9 mouse cellular contexts compared by ENCODE assay signal in genomic region chr10:99409744-99410143, GRCm38 (mm10).
DNase-seq lines count a peak whose midpoint lies in the region; ATAC-seq and TF ChIP-seq lines count a peak whose summit lies in the region.
"Had no signal": no experiment of that assay in that cellular context is flagged by ENCODE, and none has a peak within 500 bp of the region (broad histone marks: within the 10 kb centered on the region; RNA-seq: fewer than 3 reads in every experiment).

No protein-coding gene starts in this region.

- no peak overlapping the region for H3K9ac ChIP-seq in lung, embryonic 15.5 days

- H3K4me3 ChIP-seq in lung, embryonic 15.5 days, result no peak overlapping the region
- H3K4me3 ChIP-seq in kidney, adult 2 months (ENCODE audit: insufficient read depth, low read depth, low read length), result no peak overlapping the region

- H3K27me3 ChIP-seq in lung, embryonic 15.5 days, result no peaks in the 10 kb centered on the region
- H3K27me3 ChIP-seq in kidney, adult 2 months (replicated peaks; ENCODE audit: control insufficient read depth, insufficient read depth, low read length), result no peaks in the 10 kb centered on the region

- no peak for TF ChIP-seq POLR2A in kidney, adult 2 months (IDR thresholded peaks at IDR 0.05; ENCODE audit: low read depth, low read length)

- 31% methylated on average over 11 of the region's 11 CpGs for WGBS in lung, embryonic 15.5 days
- WGBS in kidney, adult 2 months, result 55% methylated on average over 11 of the region's 11 CpGs

- H3K27ac ChIP-seq in lung, embryonic 15.5 days, result peak overlapping the region; percentile 63
- no peak overlapping the region for H3K27ac ChIP-seq in kidney, adult 2 months (ENCODE audit: insufficient read depth, low read depth, low read length)

- DNase-seq in lung, postnatal 14 days, result no peak
- peak; percentile 65 for DNase-seq in heart, adult 8-10 months (ENCODE audit: low spot score)
- peak; percentile 82 for DNase-seq in kidney, adult 2 months
- no peak for DNase-seq in urinary bladder, postnatal 10 days (ENCODE audit: low spot score)
- no peak for DNase-seq in ovary, postnatal 14 days (ENCODE audit: low spot score)
- no peak for DNase-seq in retina, embryonic 14.5 days (ENCODE audit: low spot score)
- DNase-seq: thymus, adult 18-20 months had no signal

- no peak for TF ChIP-seq CTCF in kidney, adult 2 months (conservative IDR thresholded peaks at IDR 0.05; ENCODE audit: insufficient read depth, insufficient read length, low read depth, low read length)

- no peaks in the 10 kb centered on the region for H3K36me3 ChIP-seq in lung, embryonic 15.5 days
- no peaks in the 10 kb centered on the region for H3K36me3 ChIP-seq in kidney, adult 2 months (ENCODE audit: control insufficient read depth, insufficient read depth, low read length)

- ATAC-seq in lung, embryonic 15.5 days (ENCODE audit: borderline replicate concordance, extremely low read depth, low FRiP score, low TSS enrichment), result no peak; the same call in 1 of the 2 replicates
- ATAC-seq in megakaryocyte, adult 5-6 weeks (ENCODE audit: poor library complexity, severe bottlenecking), result peak; percentile 52

- no peaks in the 10 kb centered on the region for H3K9me3 ChIP-seq in lung, embryonic 15.5 days

- H3K4me2 ChIP-seq in lung, embryonic 15.5 days, result peak overlapping the region; percentile 33; the same call in 1 of the 2 replicates

- H3K4me1 ChIP-seq in lung, embryonic 15.5 days, result no peaks in the 10 kb centered on the region
- no peaks in the 10 kb centered on the region for H3K4me1 ChIP-seq in kidney, adult 2 months (ENCODE audit: control insufficient read depth, insufficient read depth, low read length)

Comparison
In these comparisons a context has a peak if more than half of its experiments do, and no peak if none do; other contexts are left out.
1. DNase-seq: peak in heart, adult 8-10 months (single experiment) and kidney, adult 2 months (single experiment); none in lung, postnatal 14 days (single experiment), urinary bladder, postnatal 10 days (single experiment), ovary, postnatal 14 days (single experiment) and retina, embryonic 14.5 days (single experiment).